Mouse (Mus musculus) brain, adult 10 weeks (tissue): ENCODE measurements around the gene Tuba8. TPM values are rescaled to one million over a fixed set of nuclear protein-coding genes. Genes with fewer than 3 reads are reported as not detected.

Source experiments
- polyA plus RNA-seq: library from polyadenylated mRNA; stranded (reverse); fragments of 350-450 nt; fragmentation: Illumina TruSeq; extraction: RNeasy Lipid Tissue Mini Kit (QIAGEN cat#74804); gene quantifications from one replicate; pipeline ENCODE4 v1.2.3, GENCODE M21; 2015; ENCODE audit warnings: low read depth, low replicate concordance

Gene Tuba8
- 12.4 TPM for polyA plus RNA-seq

GRCm38 (mm10) chr6:121210149-121210925, at the start of gene Tuba8:
Gene Tuba8 (plus strand): TSS chr6:121210696.

GRCm38 (mm10) chr6:121183414-121184173, 26.9 kb upstream of the Tuba8 start, which contains the start of gene Pex26:
Gene Pex26 (plus strand): TSS chr6:121183667.

GRCm38 (mm10) chr6:121245127-121246036, 34.9 kb downstream of the Tuba8 start, which contains the start of gene Usp18:
Gene Usp18 (plus strand): TSS chr6:121245906.

Other genes with a start within 250 kb of the Tuba8 start
- gene Mical3, start 79.7 kb upstream of the Tuba8 start, polyA plus RNA-seq, result 44.2 TPM
- 11.6 TPM for gene Pex26, start 27.0 kb upstream of the Tuba8 start, polyA plus RNA-seq
- gene Usp18, start 35.2 kb downstream of the Tuba8 start, polyA plus RNA-seq, result 2.3 TPM
- gene Slc6a13, start 89.5 kb downstream of the Tuba8 start, polyA plus RNA-seq, result 13.3 TPM
- gene Slc6a12, start 132.4 kb downstream of the Tuba8 start, polyA plus RNA-seq, result 1.6 TPM